Mouse (Mus musculus) T-helper 17 cell (primary cell): ENCODE data around the gene Ccne1.
"Not testable (repeated sequence)": the region's sequence is repeated elsewhere in the genome, so short reads cannot be mapped to it uniquely, and the experiment has no call there.

Experiments used
- in situ Hi-C, 2 experiments: fragments of 300-600 bp; cut with MboI, MseI; formaldehyde crosslinking; loops; 1 replicate in 1 of 2; 2 replicates in 1 of 2; pipeline ENCODE4 v1.15.1; 2025; ENCODE audit warnings: high pct_unique_total_duplicates in 2 of 2

Gene Ccne1

DNA sequence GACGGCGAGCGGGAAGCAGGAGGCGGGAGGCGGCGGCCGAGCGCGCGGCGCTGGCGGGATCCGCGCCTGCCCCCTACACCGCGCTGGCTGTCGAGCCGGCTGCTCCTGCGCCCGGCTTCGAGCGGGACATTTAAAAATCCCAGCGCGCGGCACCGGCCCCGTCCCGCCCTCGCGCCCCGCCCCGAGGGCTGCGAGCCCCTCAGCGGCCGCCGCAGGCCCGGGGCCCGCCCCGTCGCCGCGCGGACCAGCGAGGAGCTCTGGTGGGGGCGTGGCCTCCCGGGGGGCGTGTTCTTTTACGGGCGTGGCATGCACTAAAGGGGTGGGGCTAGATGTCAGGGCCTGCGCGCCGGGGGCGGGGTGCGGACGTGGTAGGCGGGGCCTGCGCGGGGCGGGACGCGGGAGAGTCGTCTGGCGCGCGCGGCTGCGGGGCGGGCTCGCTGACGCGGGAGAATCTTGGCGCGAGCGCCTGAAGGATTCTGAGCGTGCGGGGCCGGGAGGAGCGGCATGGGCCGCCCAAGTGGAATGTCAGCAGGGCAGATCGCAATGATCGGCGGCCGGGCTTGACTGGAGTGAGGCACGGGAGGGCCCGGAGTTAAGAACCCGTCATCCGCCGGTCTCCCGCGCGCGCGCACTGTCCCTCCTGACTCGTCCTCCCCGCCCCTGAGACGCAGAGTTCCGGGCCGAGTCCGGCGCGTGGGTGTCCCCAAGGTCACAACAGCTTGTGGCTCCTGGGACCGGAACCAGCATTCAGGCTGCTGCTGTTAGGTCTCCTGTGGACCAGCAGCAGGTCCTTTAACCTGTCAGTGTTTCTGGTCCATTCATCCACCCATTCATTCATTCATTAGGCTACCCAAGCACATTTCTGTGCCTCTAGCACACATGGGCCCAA lies at the start of gene Ccne1:
Gene Ccne1 (minus strand): TSS at position 164 of the 889 bp plus-strand sequence.
- in situ Hi-C loops = no loop called here

DNA sequence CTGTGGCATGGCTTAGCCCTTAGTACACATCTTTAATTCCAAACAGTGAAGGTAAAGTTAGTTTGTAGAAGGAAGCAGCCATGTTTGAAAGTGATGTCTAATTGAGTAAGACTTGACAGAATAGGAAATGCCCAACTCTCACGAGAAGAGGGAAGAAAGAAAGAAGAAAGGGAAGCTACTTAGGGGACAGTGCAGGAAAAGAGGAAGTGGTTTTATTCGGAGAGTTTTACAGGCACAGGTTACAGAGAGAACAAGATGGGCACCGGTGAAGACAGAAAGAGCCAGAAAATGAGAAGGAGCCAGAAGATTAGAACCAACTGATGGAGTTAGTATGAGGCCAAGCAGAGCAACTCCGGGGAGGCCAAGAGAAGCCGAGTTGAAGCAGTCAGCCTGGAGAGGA lies 48.5 kb upstream of the Ccne1 start:
- in situ Hi-C loops = no loop called here

DNA sequence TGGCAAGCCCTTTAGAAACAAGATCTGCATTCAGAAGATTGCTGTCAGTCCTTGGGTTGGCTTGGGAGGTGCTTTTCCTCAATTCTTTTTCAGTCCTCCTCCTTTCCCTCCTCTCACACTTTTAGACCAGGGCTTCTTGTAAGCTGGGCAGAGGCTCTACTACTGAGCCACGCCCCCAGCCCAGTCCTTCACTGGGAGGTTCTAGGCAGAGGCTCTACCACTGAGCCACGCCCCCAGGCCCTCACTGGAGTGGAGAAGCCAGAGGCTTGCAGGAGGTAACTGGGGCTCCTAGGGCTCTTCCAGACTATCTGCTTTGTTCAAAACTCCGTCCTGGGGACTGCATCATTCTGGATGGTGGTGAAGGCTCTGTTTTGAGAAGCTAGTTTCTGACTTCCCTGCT lies 45.2 kb upstream of the Ccne1 start:
- in situ Hi-C loops = no loop called here

DNA sequence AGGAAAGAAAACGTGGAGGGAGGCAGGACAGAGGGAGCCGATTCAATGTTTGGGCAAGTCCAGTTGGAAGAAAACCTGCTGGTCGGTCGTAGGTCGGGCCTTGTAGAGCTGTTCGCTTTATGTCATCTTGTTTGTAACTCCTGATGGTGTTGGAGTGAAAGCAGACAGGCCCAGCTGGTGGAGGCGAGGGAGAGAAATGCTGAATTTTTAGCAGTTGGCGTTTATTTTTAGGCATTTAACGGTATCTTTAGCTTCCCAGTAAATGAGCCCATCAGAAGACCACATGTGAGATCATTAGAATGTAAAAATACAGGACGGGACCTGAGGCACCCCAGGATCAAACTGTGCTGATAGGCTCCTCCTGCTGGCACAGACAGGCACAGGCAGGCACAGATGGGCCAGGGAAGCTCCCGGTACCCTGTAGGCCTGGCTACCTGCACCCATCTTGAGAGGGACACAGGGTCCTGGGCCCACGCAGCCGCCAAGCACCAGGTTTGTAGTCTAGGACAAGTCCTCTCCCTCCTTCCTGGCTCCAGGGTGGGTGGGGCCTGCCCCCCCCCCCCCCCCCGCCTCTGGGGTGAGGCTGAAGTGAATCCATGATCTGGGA lies 44.5 kb upstream of the Ccne1 start:
- in situ Hi-C loops = no loop called here

DNA sequence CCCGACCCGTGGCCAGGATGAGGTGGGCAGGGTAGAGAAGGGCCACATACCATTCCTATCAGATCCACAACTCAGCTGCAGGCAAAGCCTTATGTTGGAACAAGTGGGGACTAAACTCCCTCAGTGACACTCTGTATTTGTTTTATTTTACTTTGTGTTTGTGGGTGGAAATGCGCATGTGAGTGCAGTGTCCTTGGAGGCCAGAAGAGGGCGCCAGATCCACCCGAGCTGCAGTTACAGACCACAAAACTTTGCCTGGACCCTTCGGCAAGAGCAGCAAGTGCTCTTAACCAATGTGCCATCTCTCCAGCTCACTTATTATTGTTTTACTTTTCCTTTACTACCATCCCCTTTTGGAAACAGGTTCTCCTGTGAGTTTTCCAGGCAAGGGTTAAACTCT lies 40.1 kb upstream of the Ccne1 start:
- in situ Hi-C loops = loop anchor here in 1 of 2 experiments (10.0 kb wide), 1 partner anchor 773 kb away; no protein-coding TSS in a partner anchor

DNA sequence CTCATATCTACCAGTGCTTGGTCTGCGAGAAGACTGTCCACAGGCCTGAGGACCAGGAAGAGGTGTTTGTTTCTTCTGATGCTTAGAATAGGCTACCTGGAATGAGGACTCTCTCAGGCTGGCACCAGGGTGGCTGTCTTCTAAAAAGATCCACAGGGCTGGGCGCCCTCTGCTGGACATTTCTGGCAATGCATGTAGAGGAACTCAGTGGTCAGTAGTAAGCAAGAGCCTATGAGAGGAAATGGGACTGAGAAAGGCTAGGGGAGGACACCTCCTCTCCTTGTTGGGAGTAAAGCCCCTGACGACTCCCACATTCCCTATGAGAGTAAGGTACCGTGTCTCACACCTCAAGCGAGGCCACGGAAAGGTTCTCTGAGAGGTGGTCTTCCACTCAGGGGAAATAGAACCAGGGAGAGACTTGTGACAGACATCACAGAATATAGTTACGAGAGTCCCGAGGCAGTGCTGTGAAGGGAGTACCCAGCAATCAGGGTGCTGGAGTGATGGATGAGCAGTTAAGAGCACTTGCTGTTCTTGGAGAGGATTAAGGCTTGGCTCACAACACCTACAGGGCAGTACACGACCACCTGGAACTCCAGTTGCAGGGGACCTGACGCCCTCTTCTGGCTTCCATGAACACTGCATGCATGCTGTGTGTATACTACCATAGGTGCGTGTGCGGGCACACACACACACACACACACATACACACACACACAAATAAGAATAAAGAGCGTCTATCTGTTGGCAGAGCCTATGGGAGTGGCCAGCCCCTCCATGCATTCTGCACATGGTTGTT lies 34.6 kb upstream of the Ccne1 start:
- in situ Hi-C loops = loop anchor here (5.0 to 10.0 kb wide), 2 partner anchors 767 to 770 kb away; no protein-coding TSS in a partner anchor

DNA sequence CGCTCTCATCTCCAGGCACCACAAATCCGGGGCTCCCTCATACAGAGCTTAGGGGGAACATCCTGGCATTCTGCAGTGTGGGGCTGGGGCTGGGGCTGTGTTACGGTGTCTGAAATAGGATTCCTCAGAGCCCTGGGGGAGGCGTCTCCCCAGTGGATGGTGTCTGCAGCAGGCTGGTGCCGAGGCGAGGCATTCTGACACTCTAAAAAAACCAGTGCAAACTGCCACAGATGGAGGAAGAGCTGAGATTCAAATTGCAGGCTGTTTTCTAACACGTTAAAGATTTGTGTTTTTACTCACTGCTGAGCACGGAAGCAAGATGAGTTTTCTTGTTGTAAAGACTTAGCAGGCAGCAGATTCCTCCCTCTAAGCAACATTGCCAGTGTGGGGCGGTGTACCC lies 33.0 kb upstream of the Ccne1 start:
- in situ Hi-C loops = loop anchor here (5.0 to 10.0 kb wide), 2 partner anchors 766 to 768 kb away; no protein-coding TSS in a partner anchor

DNA sequence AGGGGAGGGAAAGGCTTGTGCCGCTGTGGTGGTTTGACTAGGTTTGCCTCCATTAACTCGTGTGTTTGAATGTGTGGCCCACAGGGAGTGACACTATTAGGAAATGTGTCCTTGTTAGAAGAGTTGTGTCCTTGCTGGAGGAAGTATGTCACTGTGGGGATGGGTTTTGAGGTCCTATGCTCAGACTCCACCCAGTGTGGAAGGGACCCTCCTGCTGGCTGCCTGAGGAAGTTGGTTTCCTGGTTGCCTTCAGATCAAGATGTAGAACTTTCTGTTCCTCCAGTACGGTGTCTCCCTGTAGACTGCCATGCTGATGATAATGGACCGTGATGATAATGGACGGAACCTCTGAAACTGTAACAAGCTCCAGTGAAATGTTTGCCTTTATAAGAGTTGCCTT lies 27.1 kb upstream of the Ccne1 start:
- in situ Hi-C loops = loop anchor here (5.0 kb wide), 2 partner anchors 72 to 77 kb away; no protein-coding TSS in a partner anchor

DNA sequence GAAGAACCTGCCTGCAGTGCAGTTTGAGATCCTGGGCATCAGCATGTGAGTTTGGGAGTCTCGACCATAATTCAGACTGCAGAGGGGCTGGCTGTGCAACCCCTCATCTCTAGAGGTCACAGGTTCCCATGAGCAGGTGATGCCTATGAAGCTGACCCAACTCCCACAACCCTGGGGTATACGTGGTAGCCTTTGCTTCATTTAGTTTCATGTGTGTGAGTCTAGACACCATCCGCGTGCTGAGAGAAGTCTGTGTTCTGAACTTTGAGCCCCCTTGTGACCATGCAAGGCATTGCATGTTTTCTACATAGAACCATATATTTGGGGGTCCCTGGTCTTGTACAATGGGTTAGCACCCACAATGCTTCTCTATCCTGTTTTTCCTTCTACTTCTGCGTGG lies 23.9 kb upstream of the Ccne1 start:
- in situ Hi-C loops = loop anchor here (5.0 kb wide), 2 partner anchors 69 to 74 kb away; no protein-coding TSS in a partner anchor

DNA sequence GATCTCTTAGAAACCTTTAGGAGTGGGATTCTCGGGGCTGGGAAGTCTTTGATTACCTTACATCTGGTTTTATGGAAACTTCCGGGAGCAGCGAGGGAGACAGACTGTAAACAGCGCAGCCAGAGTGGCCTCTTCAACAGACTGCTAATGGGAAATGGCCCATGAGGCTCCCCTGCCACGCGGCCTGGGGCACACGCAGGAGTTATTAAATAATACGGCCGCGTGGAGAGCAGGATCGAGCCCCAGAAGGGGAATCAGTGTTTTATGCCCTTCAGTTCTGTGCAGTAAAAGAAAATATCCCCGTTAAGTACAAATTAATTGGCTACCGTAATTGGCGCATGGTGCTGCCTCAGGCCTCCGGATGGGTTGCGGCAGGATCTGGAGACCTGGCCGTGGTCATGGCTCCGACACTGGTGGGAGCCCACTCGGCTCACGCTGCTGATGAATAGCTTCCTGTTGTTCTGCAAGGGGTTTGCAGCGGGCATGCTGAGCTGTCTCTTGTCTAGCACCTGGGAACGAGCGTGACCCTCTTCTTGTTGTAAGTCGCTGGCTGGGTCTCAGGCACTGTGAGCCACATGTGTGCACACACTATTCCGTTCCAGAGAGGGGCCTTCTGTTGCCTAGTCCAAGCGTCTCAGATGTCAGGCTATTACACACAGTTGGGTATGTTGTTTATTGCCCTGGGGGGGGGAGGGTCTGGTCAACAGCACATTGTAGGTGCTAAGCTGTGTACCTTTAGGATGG lies 22.8 kb upstream of the Ccne1 start:
- in situ Hi-C loops = loop anchor here (5.0 kb wide), 2 partner anchors 68 to 73 kb away; no protein-coding TSS in a partner anchor

DNA sequence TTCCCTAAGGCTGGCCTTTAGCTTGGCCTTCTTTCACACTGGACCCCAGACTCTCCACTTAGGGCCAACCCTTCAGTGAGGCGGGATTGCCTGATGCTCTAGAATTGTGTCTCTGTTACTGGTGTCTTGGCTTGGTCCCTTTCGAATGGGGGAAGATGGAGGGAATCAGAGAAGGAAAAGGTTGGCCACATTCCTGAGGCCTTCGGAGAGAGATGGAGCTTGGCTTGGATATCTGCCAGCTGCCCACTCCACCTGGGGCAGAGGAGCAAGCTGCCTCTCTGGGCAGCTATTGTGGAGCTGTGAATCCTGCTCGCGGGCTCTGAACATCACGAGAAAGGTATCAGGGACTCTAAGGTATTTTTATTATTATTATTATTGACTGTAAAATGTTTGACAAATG lies 22.2 kb upstream of the Ccne1 start:
- in situ Hi-C loops = no loop called here

DNA sequence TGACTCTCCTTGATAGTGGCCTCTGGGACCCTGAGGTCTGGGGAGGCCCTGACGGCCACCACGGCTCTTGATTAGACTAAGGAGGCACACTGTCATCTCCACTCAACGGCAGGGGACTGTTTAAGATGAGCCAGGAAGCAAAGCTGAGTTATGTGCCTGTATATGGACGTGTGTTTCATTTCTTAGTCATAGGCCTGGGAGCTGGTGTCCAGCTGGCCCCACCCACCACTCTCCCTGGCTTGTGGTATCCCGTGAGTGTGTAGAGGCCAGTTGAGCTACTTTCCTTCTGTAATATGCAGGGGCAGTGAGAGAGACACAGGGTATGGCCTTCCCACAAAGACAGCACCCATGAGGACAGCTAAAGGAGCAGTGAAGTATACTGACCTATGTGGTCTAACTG lies 20.9 kb upstream of the Ccne1 start:
- in situ Hi-C loops = not testable (repeated sequence)

DNA sequence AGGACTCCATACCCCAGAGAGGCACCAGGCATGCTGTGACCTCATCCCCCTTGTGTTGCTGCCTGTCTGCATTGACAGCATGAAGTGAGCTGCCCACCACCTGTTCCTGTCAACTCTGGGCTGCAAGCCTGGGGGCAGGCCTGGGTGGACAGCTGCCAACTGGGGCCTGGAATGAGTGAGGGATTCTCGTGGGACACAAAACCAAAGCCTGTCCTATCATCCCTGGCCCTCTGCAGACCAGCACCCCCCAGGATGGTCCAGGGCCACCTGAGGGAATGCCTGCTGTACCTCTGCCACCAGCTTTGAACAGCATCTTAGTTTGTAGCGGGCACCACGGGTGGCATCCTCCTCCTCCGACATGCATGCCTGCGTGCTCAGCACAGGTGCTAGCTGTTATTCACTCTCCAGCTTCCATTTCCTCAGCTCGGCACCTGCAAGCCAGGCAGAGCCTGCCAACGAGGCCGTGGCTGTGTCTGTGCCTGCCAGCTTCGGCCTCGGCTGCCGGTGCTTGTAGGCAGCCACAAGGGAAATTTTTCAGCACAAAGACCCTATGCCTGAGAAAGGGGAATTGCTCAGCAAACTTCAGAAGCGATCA lies 18.3 kb upstream of the Ccne1 start:
- in situ Hi-C loops = no loop called here

DNA sequence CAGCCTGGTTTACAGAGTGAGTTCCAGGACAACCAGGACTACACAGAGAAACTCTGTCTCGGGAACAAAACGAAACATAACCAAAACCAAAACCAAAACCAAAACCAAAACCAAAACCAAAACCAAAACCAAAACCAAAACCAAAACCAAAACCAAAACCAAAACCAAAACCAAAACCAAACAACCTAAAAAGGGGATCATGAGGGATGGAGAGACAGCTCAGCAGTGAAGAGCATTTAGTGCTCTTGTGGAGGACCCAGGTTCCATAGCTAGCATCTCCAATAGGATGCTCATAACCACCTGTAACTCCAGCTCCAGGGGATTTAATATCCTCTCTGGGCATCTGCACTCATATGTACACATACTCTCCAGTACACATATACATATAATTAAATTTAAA lies 16.8 kb upstream of the Ccne1 start:
- in situ Hi-C loops = not testable (repeated sequence)

DNA sequence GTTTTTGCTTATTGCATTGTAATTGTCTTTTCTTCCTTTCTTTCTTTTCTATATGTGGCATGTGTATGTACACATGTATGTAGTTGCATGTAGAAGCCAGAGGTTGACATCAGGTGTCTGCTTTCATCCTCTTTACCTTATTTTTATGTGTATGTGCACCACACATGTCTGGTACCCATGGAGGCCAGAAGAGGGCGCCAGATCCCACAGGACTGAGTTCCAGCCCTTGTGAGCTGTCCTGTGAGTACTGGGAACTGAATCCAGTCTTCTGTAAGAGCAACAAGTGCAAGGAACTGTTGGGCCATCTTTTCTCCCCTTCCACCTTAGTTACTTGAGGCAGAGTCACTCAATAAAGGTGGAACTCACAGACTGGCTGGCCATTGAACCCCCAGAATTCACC lies 11.3 kb upstream of the Ccne1 start:
- in situ Hi-C loops = no loop called here

DNA sequence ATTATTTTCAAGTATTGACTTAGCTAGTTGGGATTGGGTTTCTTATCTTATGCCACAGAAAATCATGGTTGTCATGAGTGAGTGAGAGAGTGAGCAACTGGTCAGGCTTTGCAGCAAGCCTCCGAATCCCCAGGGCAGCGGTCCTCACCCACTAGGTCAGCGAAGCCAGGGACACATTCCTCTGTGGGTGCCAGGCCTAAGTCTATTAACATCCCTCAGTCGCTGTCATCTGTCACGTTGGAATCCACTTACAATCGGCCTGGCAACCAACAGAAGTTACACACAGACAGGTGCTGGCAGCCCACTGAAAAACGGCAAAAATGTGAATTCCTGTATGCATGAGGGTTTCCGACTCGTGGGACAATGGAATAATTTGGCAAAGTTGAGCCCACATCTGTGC lies 5.1 kb upstream of the Ccne1 start:
- in situ Hi-C loops = no loop called here

DNA sequence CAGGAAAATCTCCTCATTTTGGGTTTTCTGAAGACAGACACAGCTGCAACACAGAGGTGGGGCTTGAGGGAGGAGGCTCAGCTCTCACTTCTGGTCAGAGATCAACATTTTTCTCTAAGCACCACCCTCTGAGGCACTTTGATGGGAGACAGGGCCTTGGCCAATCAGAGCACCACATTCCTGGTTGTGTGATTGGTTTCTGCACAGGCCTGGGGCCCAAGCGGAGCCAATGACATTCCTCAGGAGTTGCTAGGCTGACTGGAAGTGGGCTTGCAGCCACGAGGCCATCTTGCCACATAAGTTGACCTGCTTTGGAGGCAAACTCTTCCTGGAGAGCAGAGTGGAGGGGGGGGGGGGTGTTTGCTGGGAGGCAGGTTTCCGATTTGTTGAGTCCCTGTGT lies 4.7 kb upstream of the Ccne1 start:
- in situ Hi-C loops = no loop called here

DNA sequence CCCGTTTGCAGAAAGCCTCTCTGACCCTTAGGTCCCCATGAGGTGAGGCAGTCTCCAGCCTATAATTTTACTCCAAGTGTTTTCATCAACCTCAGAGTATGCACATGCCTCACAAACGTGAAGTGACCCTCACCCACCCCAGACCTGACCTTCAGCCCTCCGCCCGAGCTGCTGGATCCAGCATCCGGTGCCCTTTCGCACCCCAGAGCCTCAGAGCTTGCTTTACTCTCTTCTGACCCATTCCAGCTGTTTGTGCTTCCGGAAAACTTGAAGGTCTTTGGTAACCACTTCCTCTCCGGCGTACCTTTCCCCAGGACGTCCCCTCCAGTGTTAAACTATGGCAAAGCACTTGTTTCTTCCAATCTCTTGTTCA lies 912 bp upstream of the Ccne1 start:
- in situ Hi-C loops = no loop called here

DNA sequence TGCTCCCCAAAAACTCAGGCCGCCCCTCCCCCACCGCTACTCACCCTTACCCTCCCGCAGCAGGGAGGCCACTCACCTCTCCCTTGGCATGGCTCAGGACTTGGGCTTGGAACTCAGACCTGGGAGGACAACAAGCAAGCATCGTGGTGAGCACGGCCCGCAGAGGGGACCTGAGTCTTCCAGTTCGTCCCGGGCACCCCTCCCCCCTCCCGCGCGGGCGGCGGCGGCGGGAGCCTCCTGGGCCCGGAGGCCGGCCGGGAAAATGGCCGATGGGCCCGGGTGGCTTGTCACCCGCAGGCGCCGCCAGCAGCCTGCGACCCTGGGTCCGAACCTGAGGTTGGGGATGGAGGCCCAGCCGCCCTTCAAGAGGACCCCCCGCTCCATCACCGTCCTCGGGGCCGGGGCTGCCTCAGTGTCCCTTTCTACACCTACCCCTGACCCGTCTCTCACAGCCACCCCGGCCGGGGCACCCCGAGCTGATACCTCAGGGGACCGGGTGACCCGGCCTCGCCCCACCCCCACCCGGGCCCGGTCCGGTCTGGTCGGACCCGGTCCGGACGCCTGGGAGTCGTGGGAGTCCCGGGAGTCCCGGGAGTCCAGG lies 523 bp downstream of the Ccne1 start:
- in situ Hi-C loops = no loop called here

DNA sequence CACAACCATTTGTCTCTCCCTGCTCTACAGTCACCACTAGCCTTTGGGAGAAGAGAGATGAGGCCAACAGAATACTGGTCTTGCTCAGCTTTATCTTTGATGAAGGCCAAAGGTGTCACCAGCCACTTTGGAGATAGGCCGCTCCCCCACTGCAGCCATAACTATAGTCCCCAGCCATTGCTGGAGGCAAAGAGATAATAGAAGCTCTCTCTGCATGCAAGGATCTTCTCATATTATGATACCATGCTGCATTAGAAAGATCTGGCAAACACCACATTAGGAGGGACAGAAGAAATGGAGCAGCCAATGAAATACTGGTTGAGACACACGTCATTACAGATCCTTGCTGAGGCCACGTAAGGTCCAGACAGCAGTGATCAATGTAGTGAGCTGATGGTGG lies 2.0 kb downstream of the Ccne1 start:
- in situ Hi-C loops = no loop called here
